Mouse (Mus musculus) lung, embryonic 16.5 days (tissue): ENCODE data around the gene Asic3. TPM values are rescaled to one million over a fixed set of nuclear protein-coding genes. Genes with fewer than 3 reads are reported as not detected.

Source experiments
- ATAC-seq: fragments of 200-750 bp; cut with Nextera tagmentation; 2 replicates; pipeline ENCODE4 v1.8.0; 2017; ENCODE audit warnings: low read depth, mild to moderate bottlenecking, moderate library complexity
- H3K27ac ChIP-seq: fragments of 300-500 bp; sonication (generic); 2 replicates; pipeline ENCODE4 v1.5.1; 2014; ENCODE audit warnings: mild to moderate bottlenecking, control low read depth, low read length
- H3K27me3 ChIP-seq: fragments of 300-500 bp; sonication (generic); 2 replicates; pipeline ENCODE4 v1.6.1; 2014; ENCODE audit warnings: low read depth, low read length, mixed read lengths; ENCODE audit not compliant: control insufficient read depth, insufficient read depth
- H3K36me3 ChIP-seq: fragments of 300-500 bp; sonication (generic); 2 replicates; pipeline ENCODE4 v1.6.1; 2014; ENCODE audit warnings: low read length; ENCODE audit not compliant: control insufficient read depth, insufficient read depth
- H3K4me1 ChIP-seq: fragments of 300-500 bp; sonication (generic); replicated peaks from 2 replicates; pipeline ENCODE4 v1.6.1; 2014; ENCODE audit warnings: low read length, mixed read lengths; ENCODE audit not compliant: control insufficient read depth, insufficient read depth
- H3K4me2 ChIP-seq: fragments of 300-500 bp; sonication (generic); 2 replicates; pipeline ENCODE4 v1.6.1; 2014; ENCODE audit warnings: low read depth, low read length, control low read depth
- H3K4me3 ChIP-seq: fragments of 300-500 bp; sonication (generic); 2 replicates; pipeline ENCODE4 v1.5.1; 2014; ENCODE audit warnings: mild to moderate bottlenecking, low read length, control low read depth
- H3K9ac ChIP-seq: fragments of 300-500 bp; sonication (generic); 2 replicates; pipeline ENCODE4 v1.6.1; 2014; ENCODE audit warnings: low read length, control low read depth
- H3K9me3 ChIP-seq: fragments of 300-500 bp; sonication (generic); 2 replicates; pipeline ENCODE4 v1.6.1; 2016; ENCODE audit warnings: low read length; ENCODE audit not compliant: control insufficient read depth
- WGBS: fragments of 180-500 bp; shearing (Covaris S2); extraction: QIAGEN DNeasy Blood & Tissue Kit; methylation state at CpG from one replicate; pipeline ENCODE4 v1.1.7; 2014; 5-methylcytosine and 5-hydroxymethylcytosine counted together
- polyA plus RNA-seq: library from polyadenylated mRNA; unstranded; fragments of >200 nt; fragmentation: Nextera tagmentation; extraction: Ambion mirVana; gene quantifications from 2 replicates; pipeline ENCODE4 v1.2.1, GENCODE M21; 2015

Asic3 gene
- polyA plus RNA-seq, 1 experiment from 2014 or later, result not detected

GRCm38 (mm10) chr5:24374216-24374615 lies 39.0 kb upstream of the Asic3 start:
- Histone ChIP-seq H3K9ac (no peak overlapping the region), H3K4me1 (peaks cover 3% of the 10 kb centered on the region; the same call in 1 of the 2 replicates), H3K36me3 (no peaks in the 10 kb centered on the region), H3K9me3 (no peaks in the 10 kb centered on the region), H3K4me2 (no peak overlapping the region), H3K27ac (no peak overlapping the region), H3K4me3 (no peak overlapping the region), H3K27me3 (no peaks in the 10 kb centered on the region)
- WGBS, result 15% methylated on average over 6 of the region's 6 CpGs
- ATAC-seq, result peak; percentile 59; the same call in 1 of the 2 replicates

GRCm38 (mm10) chr5:24374666-24375328 lies 38.4 kb upstream of the Asic3 start:
- no peak for ATAC-seq
- peaks cover 3% of the 10 kb centered on the region; the same call in 1 of the 2 replicates for H3K4me1 ChIP-seq
- no peak overlapping the region for H3K4me3 ChIP-seq
- H3K27me3 ChIP-seq, result no peaks in the 10 kb centered on the region
- no peak overlapping the region for H3K27ac ChIP-seq
- no peak overlapping the region for H3K4me2 ChIP-seq
- no peaks in the 10 kb centered on the region for H3K9me3 ChIP-seq
- no peaks in the 10 kb centered on the region for H3K36me3 ChIP-seq
- WGBS, result 58% methylated on average over 7 of the region's 7 CpGs
- H3K9ac ChIP-seq, result no peak overlapping the region

- Histone ChIP-seq H3K9ac (no peak overlapping the region), H3K4me3 (no peak overlapping the region), H3K36me3 (no peaks in the 10 kb centered on the region), H3K9me3 (no peaks in the 10 kb centered on the region), H3K4me1 (peaks cover 9% of the 10 kb centered on the region), H3K27me3 (no peaks in the 10 kb centered on the region), H3K27ac (no peak overlapping the region), H3K4me2 (no peak overlapping the region)
- 59% methylated on average over 2 of the region's 2 CpGs for WGBS
- no peak for ATAC-seq
Measured at GRCm38 (mm10) chr5:24378700-24379099, 34.5 kb upstream of the Asic3 start.

- Histone ChIP-seq H3K27ac (no peak overlapping the region), H3K4me1 (peaks cover 10% of the 10 kb centered on the region), H3K36me3 (no peaks in the 10 kb centered on the region), H3K27me3 (peaks cover under 1% of the 10 kb centered on the region; the same call in 1 of the 2 replicates), H3K4me2 (no peak overlapping the region), H3K4me3 (no peak overlapping the region), H3K9me3 (no peaks in the 10 kb centered on the region), H3K9ac (no peak overlapping the region)
- 50% methylated on average over 4 of the region's 4 CpGs for WGBS
- ATAC-seq, result no peak
Measured at GRCm38 (mm10) chr5:24379501-24379900, 33.7 kb upstream of the Asic3 start.

GRCm38 (mm10) chr5:24380499-24380898 lies 32.7 kb upstream of the Asic3 start:
- no peak for ATAC-seq
- H3K27me3 ChIP-seq, result peaks cover 7% of the 10 kb centered on the region; the same call in 1 of the 2 replicates
- WGBS, result 89% methylated on average over 4 of the region's 4 CpGs
- H3K4me2 ChIP-seq, result no peak overlapping the region
- H3K4me3 ChIP-seq, result no peak overlapping the region
- H3K9me3 ChIP-seq, result no peaks in the 10 kb centered on the region
- H3K9ac ChIP-seq, result no peak overlapping the region
- H3K36me3 ChIP-seq, result no peaks in the 10 kb centered on the region
- no peak overlapping the region for H3K27ac ChIP-seq
- peaks cover 10% of the 10 kb centered on the region for H3K4me1 ChIP-seq

- ATAC-seq, result no peak
- WGBS, result 65% methylated on average over 6 of the region's 6 CpGs
Measured at GRCm38 (mm10) chr5:24381486-24381885, 31.7 kb upstream of the Asic3 start.

GRCm38 (mm10) chr5:24381988-24382387 lies 31.2 kb upstream of the Asic3 start:
- WGBS, result 64% methylated on average over 2 of the region's 2 CpGs
- Histone ChIP-seq H3K27me3 (peaks cover 20% of the 10 kb centered on the region), H3K4me1 (peaks cover 11% of the 10 kb centered on the region), H3K9me3 (no peaks in the 10 kb centered on the region), H3K9ac (no peak overlapping the region), H3K4me3 (no peak overlapping the region), H3K27ac (no peak overlapping the region), H3K36me3 (no peaks in the 10 kb centered on the region), H3K4me2 (no peak overlapping the region)
- no peak for ATAC-seq

More at GRCm38 (mm10) chr5:24381486-24381885, 31.7 kb upstream of the Asic3 start:
- no peak overlapping the region for H3K4me2 ChIP-seq
- H3K27ac ChIP-seq, result no peak overlapping the region
- H3K9ac ChIP-seq, result no peak overlapping the region
- peaks cover 10% of the 10 kb centered on the region for H3K4me1 ChIP-seq
- no peak overlapping the region for H3K4me3 ChIP-seq
- no peaks in the 10 kb centered on the region for H3K9me3 ChIP-seq
- peaks cover 16% of the 10 kb centered on the region for H3K27me3 ChIP-seq
- no peaks in the 10 kb centered on the region for H3K36me3 ChIP-seq

GRCm38 (mm10) chr5:24383026-24383859 lies 29.9 kb upstream of the Asic3 start:
- Histone ChIP-seq H3K4me2 (peak overlapping the region; percentile 85), H3K27ac (no peak overlapping the region; the same call in 1 of the 2 replicates), H3K9ac (peak overlapping the region; percentile 66), H3K4me3 (peak overlapping the region; percentile 51), H3K36me3 (no peaks in the 10 kb centered on the region), H3K9me3 (no peaks in the 10 kb centered on the region), H3K27me3 (peaks cover 30% of the 10 kb centered on the region), H3K4me1 (peaks cover 22% of the 10 kb centered on the region)
- ATAC-seq, result peak; percentile 92
- WGBS, result 2% methylated on average over 34 of the region's 34 CpGs

GRCm38 (mm10) chr5:24384407-24384806 lies 28.8 kb upstream of the Asic3 start:
- no peaks in the 10 kb centered on the region for H3K36me3 ChIP-seq
- WGBS, result 46% methylated on average over 6 of the region's 6 CpGs
- H3K4me1 ChIP-seq, result peaks cover 23% of the 10 kb centered on the region
- H3K27ac ChIP-seq, result no peak overlapping the region
- H3K9me3 ChIP-seq, result no peaks in the 10 kb centered on the region
- no peak overlapping the region for H3K4me3 ChIP-seq
- no peak overlapping the region for H3K9ac ChIP-seq
- no peak overlapping the region for H3K4me2 ChIP-seq
- peaks cover 33% of the 10 kb centered on the region for H3K27me3 ChIP-seq
- no peak for ATAC-seq
